Mouse (Mus musculus) limb, embryonic 14.5 days (tissue): ENCODE data around the gene Twf1. TPM values are rescaled to one million over a fixed set of nuclear protein-coding genes. Genes with fewer than 3 reads are reported as not detected.

Source experiments
- ATAC-seq: fragments of 200-750 bp; cut with Nextera tagmentation; 2 replicates; pipeline ENCODE4 v1.8.0; 2017; ENCODE audit warnings: low read depth, moderate number of reproducible peaks, moderate TSS enrichment; ENCODE audit not compliant: low FRiP score
- DNase-seq: peaks from one replicate; pipeline ENCODE4 v3.0.0-alpha.2; 2015; ENCODE audit warnings: low spot score
- H3K27ac ChIP-seq: fragments of 300-500 bp; sonication (generic); replicated peaks from 2 replicates; pipeline ENCODE4 v1.5.1; 2014; ENCODE audit warnings: low read depth, mild to moderate bottlenecking, low read length, moderate library complexity, mixed read lengths
- H3K27me3 ChIP-seq: fragments of 300-500 bp; sonication (generic); 2 replicates; pipeline ENCODE4 v1.6.1; 2014; ENCODE audit warnings: low read length, mixed read lengths; ENCODE audit not compliant: control insufficient read depth, insufficient read depth
- H3K36me3 ChIP-seq: fragments of 300-500 bp; sonication (generic); 2 replicates; pipeline ENCODE4 v1.6.1; 2014; ENCODE audit warnings: mild to moderate bottlenecking, low read length, moderate library complexity, mixed read lengths; ENCODE audit not compliant: control insufficient read depth, insufficient read depth
- H3K4me1 ChIP-seq: fragments of 300-500 bp; sonication (generic); 2 replicates; pipeline ENCODE4 v1.6.1; 2014; ENCODE audit warnings: antibody characterized with exemption, low read length, mixed read lengths; ENCODE audit not compliant: control insufficient read depth, insufficient read depth
- H3K4me2 ChIP-seq: fragments of 300-500 bp; sonication (generic); replicated peaks from 2 replicates; pipeline ENCODE4 v1.6.1; 2014; ENCODE audit warnings: low read depth, mild to moderate bottlenecking, low read length, moderate library complexity; ENCODE audit not compliant: severe bottlenecking
- H3K4me3 ChIP-seq: fragments of 300-500 bp; sonication (generic); replicated peaks from 2 replicates; pipeline ENCODE4 v1.5.1; 2014; ENCODE audit warnings: low read length
- H3K9ac ChIP-seq: fragments of 300-500 bp; sonication (generic); 2 replicates; pipeline ENCODE4 v1.6.1; 2014; ENCODE audit warnings: mild to moderate bottlenecking, low read depth, low read length, moderate library complexity; ENCODE audit not compliant: severe bottlenecking
- H3K9me3 ChIP-seq: fragments of 300-500 bp; sonication (generic); 2 replicates; pipeline ENCODE4 v1.6.1; 2016; ENCODE audit warnings: low read length; ENCODE audit not compliant: control insufficient read depth
- POLR2A ChIP-seq: fragments of 200-500 bp; IDR thresholded peaks from 2 replicates; pipeline ENCODE4 v1.8.0; 2012; ENCODE audit warnings: inconsistent platforms, mild to moderate bottlenecking, moderate library complexity, borderline replicate concordance; ENCODE audit not compliant: insufficient read depth, insufficient read length; ENCODE audit errors: extremely low read depth
- WGBS: fragments of 180-500 bp; shearing (Covaris S2); extraction: QIAGEN DNeasy Blood & Tissue Kit; methylation state at CpG from one replicate; pipeline ENCODE4 v1.1.7; 2014; 5-methylcytosine and 5-hydroxymethylcytosine counted together
- polyA plus RNA-seq, 2 experiments: library from polyadenylated mRNA; depleted of rRNA in 1 of 2; stranded (reverse) in 1 of 2; unstranded in 1 of 2; fragments of >200 nt; fragmentation: Nextera tagmentation in 1 of 2; extraction: Ambion mirVana in 1 of 2; gene quantifications; 2 replicates each; pipeline versions ENCODE4 v1.2.1 to v1.2.3; 2012 to 2014

The Twf1 gene
- polyA plus RNA-seq, 2 experiments, result 40.2 to 78.1 TPM

DNA sequence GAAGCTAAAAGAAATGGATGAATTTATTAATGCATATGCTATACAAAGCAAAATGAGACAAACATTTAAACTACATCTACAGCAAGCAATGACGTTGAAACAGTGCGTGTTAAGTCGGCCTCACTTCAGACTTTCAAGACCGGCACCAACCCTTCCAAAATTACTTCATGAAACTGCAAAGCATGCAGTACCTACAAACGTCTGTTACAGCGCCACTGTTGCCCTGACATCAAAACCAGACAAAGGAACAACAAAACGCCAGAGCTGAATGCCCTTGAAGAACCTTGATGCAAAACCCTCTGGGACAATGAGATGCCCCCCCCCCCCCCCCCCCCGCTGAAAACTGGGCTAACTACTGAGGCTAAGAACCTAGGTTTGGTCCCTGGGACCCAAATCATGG lies 16.9 kb downstream of the Twf1 start:
- no peaks in the 10 kb centered on the region for H3K27me3 ChIP-seq
- no peak overlapping the region for H3K4me2 ChIP-seq
- H3K4me1 ChIP-seq, result no peaks in the 10 kb centered on the region
- no peak for TF ChIP-seq POLR2A
- ATAC-seq (no peak), DNase-seq (no peak)
- no peak overlapping the region for H3K4me3 ChIP-seq
- no peak overlapping the region for H3K9ac ChIP-seq
- no peak overlapping the region for H3K27ac ChIP-seq
- no peaks in the 10 kb centered on the region for H3K9me3 ChIP-seq
- no peaks in the 10 kb centered on the region for H3K36me3 ChIP-seq
- 63% methylated on average over 8 of the region's 8 CpGs for WGBS

DNA sequence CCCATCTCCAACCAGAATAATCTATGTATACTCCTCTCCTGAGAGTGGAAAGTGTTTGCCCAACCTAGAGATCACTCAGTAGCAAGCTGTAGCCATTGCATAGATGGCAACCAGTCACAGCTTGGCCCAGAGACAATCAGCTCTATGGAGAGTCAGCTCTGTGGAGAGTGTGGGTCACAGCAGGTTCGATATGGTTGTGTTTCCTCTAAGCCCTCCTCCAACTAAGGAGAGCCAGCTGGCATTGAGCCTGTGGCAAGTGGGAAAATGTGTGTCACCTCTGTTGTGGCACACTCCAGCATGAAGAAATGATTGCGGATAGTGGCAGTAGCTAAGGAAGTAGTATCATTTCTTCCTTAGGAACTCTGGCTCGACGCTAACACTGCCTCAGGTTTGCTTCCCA lies 18.2 kb downstream of the Twf1 start:
- no peaks in the 10 kb centered on the region for H3K27me3 ChIP-seq
- no peaks in the 10 kb centered on the region for H3K4me1 ChIP-seq
- ATAC-seq (no peak), DNase-seq (no peak)
- H3K9ac ChIP-seq, result no peak overlapping the region
- TF ChIP-seq POLR2A, result no peak
- no peak overlapping the region for H3K4me3 ChIP-seq
- H3K36me3 ChIP-seq, result no peaks in the 10 kb centered on the region
- H3K9me3 ChIP-seq, result no peaks in the 10 kb centered on the region
- no peak overlapping the region for H3K27ac ChIP-seq
- WGBS, result 86% methylated on average over 4 of the region's 4 CpGs
- H3K4me2 ChIP-seq, result no peak overlapping the region

DNA sequence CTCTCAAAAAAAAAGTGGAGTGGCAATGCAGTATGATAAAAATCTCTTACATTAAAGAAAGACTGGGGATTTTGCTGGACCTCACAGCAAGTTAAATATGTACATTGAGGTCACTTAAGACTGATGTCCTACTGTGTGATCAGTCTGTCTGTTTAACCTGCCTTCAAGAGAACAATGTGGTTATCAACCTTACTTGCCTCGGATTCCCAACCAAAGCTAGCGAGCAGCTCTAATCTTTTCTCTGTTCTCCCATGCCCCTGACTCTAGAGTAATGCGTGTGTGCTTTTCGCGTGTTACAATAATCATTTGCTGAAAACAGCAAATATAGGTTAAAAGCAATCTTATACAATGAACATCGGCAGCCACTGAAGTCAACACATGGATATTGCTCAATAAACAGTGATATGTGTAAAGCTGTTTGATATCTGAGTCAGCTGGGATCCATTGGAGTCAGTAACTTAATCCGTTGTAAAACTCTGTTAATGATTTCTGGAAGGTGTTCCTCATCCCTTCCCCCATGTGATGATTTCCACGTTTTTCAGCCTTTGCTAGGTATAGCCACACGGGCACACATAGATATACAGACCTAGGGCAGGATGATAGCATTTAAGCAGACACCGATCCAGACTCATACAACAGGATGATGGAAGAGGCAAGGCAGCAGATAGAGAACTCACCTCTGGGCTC lies 21.1 kb downstream of the Twf1 start:
- DNase-seq (no peak), ATAC-seq (no peak)
- no peak overlapping the region for H3K4me2 ChIP-seq
- no peak overlapping the region for H3K9ac ChIP-seq
- no peaks in the 10 kb centered on the region for H3K9me3 ChIP-seq
- 70% methylated on average over 10 of the region's 10 CpGs for WGBS
- H3K27ac ChIP-seq, result no peak overlapping the region
- H3K36me3 ChIP-seq, result no peaks in the 10 kb centered on the region
- H3K27me3 ChIP-seq, result no peaks in the 10 kb centered on the region
- no peak overlapping the region for H3K4me3 ChIP-seq
- H3K4me1 ChIP-seq, result no peaks in the 10 kb centered on the region
- TF ChIP-seq POLR2A, result no peak

DNA sequence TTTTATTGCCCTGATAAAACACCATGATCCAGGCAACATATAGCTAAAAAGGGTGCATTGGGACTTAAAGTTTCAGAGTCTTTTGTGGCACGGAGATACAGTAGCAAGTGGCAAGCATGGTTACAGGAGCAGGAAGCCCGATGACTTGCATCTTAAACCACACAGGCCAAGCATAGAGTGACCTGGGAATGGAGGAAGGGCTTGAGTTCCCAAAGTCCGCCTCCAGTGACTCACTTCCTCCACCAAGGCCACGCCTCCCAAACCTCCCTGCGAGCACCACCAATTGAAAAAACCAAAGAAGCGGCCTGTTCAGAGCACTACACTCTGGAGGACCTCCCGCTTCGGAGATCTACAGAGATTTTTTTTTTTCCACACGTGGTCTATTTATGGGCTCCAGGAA lies 23.8 kb downstream of the Twf1 start:
- ATAC-seq, result no peak
- DNase-seq, result no peak
- no peak overlapping the region for H3K4me2 ChIP-seq
- TF ChIP-seq POLR2A, result no peak
- H3K27me3 ChIP-seq, result no peaks in the 10 kb centered on the region
- H3K27ac ChIP-seq, result no peak overlapping the region
- H3K36me3 ChIP-seq, result no peaks in the 10 kb centered on the region
- no peaks in the 10 kb centered on the region for H3K9me3 ChIP-seq
- H3K4me3 ChIP-seq, result no peak overlapping the region
- 89% methylated on average over 9 of the region's 9 CpGs for WGBS
- H3K9ac ChIP-seq, result no peak overlapping the region
- no peaks in the 10 kb centered on the region for H3K4me1 ChIP-seq

DNA sequence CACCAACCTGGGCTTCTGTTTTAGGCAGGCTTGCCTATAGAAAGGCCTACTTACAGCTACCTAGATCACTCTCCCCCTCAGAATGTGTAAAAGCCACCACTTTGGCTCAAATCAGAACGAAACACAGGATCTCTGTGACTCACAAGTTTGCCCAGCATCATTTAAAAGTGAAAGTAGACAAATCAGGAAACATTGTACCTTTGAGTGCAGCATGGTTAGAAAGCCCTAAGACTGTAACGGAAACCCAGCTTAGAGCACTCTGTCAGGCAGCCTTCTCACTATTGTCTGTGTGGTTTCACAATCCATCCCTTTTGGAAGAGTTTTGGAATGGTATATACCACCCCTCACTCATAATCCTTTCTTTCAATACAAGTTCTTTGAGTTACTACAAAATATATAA lies 24.8 kb downstream of the Twf1 start:
- DNase-seq (no peak), ATAC-seq (no peak)
- no peak overlapping the region for H3K4me2 ChIP-seq
- no peaks in the 10 kb centered on the region for H3K27me3 ChIP-seq
- TF ChIP-seq POLR2A, result no peak
- H3K9me3 ChIP-seq, result no peaks in the 10 kb centered on the region
- H3K9ac ChIP-seq, result no peak overlapping the region
- whole genome bisulfite sequencing, result 76% methylated on average over 2 of the region's 2 CpGs
- no peak overlapping the region for H3K4me3 ChIP-seq
- H3K4me1 ChIP-seq, result no peaks in the 10 kb centered on the region
- no peak overlapping the region for H3K27ac ChIP-seq
- no peaks in the 10 kb centered on the region for H3K36me3 ChIP-seq

DNA sequence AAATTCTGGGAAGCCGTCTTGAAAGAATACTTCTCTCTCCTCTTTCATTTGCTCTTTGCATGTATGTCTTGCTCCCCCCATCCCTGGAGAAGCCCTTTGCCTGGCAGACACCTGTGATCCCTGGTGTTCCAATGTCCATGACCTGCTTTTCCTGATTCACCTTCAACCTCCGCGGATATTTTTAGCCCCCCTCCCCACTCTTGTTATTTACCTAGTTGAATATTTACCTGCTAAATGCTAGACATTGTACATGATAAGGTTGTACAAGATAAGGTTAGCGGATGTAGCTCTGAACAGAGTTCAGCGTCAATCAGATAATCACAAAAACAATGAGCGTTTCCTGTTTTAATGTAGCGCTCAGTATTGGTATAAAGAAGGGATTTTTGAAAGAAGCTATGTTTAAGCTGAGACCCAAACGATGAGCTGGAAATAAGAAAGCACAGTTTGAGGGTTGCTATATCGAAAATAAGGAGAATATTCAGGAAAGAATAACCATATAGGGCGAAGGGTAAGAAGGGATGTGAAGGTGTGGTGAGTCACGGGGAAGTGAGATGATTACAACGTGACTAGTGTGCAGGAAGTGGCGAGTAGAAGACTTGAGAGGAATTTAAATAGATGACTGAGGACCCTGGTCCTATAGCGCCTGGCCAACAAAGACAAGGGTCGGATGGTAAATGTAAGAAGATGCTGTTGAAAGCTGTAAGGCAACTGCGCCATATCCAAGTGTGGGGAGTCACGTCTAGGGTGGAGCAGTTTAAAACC lies 30.6 kb downstream of the Twf1 start:
- Histone ChIP-seq H3K27me3 (no peaks in the 10 kb centered on the region), H3K4me1 (no peaks in the 10 kb centered on the region), H3K9me3 (no peaks in the 10 kb centered on the region), H3K4me2 (no peak overlapping the region), H3K36me3 (no peaks in the 10 kb centered on the region), H3K4me3 (no peak overlapping the region), H3K9ac (no peak overlapping the region), H3K27ac (no peak overlapping the region)
- DNase-seq (no peak), ATAC-seq (no peak)
- WGBS, result 82% methylated on average over 17 of the region's 17 CpGs
- no peak for TF ChIP-seq POLR2A
